Mouse (Mus musculus) hindbrain, embryonic 12.5 days (tissue): ENCODE data around the gene 0610010F05Rik. TPM values are rescaled to one million over a fixed set of nuclear protein-coding genes. Genes with fewer than 3 reads are reported as not detected.
"Not testable (repeated sequence)": the region's sequence is repeated elsewhere in the genome, so short reads cannot be mapped to it uniquely, and the experiment has no call there.

Experiments used
- ATAC-seq: fragments of 200-750 bp; cut with Nextera tagmentation; 2 replicates; pipeline ENCODE4 v1.8.0; 2017; ENCODE audit warnings: moderate TSS enrichment; ENCODE audit not compliant: low FRiP score
- H3K27ac ChIP-seq: fragments of 300-500 bp; sonication (generic); 2 replicates; pipeline ENCODE4 v1.5.1; 2016; ENCODE audit warnings: mild to moderate bottlenecking
- H3K27me3 ChIP-seq: fragments of 300-500 bp; sonication (generic); 2 replicates; pipeline ENCODE4 v1.6.1; 2016; ENCODE audit warnings: mild to moderate bottlenecking
- H3K36me3 ChIP-seq: fragments of 300-500 bp; sonication (generic); 2 replicates; pipeline ENCODE4 v1.6.1; 2016; ENCODE audit warnings: mild to moderate bottlenecking
- H3K4me1 ChIP-seq: fragments of 300-500 bp; sonication (generic); 2 replicates; pipeline ENCODE4 v1.6.1; 2016
- H3K4me2 ChIP-seq: fragments of 300-500 bp; sonication (generic); replicated peaks from 2 replicates; pipeline ENCODE4 v1.6.1; 2016; ENCODE audit warnings: mild to moderate bottlenecking
- H3K4me3 ChIP-seq: fragments of 300-500 bp; sonication (generic); 2 replicates; pipeline ENCODE4 v1.5.1; 2016; ENCODE audit warnings: mild to moderate bottlenecking
- H3K9ac ChIP-seq: fragments of 300-500 bp; sonication (generic); 2 replicates; pipeline ENCODE4 v1.6.1; 2016; ENCODE audit warnings: mild to moderate bottlenecking, moderate library complexity
- H3K9me3 ChIP-seq: fragments of 300-500 bp; sonication (generic); replicated peaks from 2 replicates; pipeline ENCODE4 v1.6.1; 2016; ENCODE audit warnings: mild to moderate bottlenecking
- WGBS: fragments of 180-500 bp; shearing (Covaris S2); methylation state at CpG from one replicate; pipeline ENCODE4 v1.1.7; 2016; 5-methylcytosine and 5-hydroxymethylcytosine counted together
- polyA plus RNA-seq: library from polyadenylated mRNA; unstranded; fragments of >200 nt; fragmentation: Nextera tagmentation; extraction: Ambion mirVana; gene quantifications from 2 replicates; pipeline ENCODE4 v1.2.1, GENCODE M21; 2016

Gene 0610010F05Rik
- polyA plus RNA-seq, 1 experiment from 2014 or later = 90.0 TPM

DNA sequence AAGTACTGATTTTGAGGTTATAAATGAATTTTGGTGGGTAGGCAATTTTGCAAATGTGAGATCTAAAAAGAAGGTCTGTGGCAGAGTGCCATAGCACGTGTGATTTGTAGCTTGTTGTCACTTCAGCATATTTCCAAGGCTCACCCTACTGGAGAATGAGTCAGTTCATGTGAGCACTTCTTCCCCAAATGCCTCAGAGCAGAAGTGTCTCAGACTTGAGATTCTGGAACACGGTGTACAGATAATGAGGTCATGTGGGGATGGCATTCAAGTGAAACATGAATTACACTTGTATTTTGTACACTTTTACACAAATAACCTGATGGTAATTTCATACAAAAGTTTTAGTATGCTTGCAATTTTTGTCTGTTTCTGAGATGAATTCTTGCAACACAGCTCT lies 24.4 kb upstream of the 0610010F05Rik start:
- no peaks in the 10 kb centered on the region for H3K36me3 ChIP-seq
- H3K4me2 ChIP-seq = no peak overlapping the region
- H3K27me3 ChIP-seq = no peaks in the 10 kb centered on the region
- 94% methylated on average over 2 of the region's 2 CpGs for WGBS
- no peak overlapping the region for H3K27ac ChIP-seq
- H3K9ac ChIP-seq = no peak overlapping the region
- no peak overlapping the region for H3K4me3 ChIP-seq
- ATAC-seq = no peak
- no peaks in the 10 kb centered on the region for H3K9me3 ChIP-seq
- H3K4me1 ChIP-seq = peaks cover 2% of the 10 kb centered on the region

- Histone ChIP-seq H3K27me3 (no peaks in the 10 kb centered on the region), H3K27ac (no peak overlapping the region), H3K9ac (no peak overlapping the region), H3K9me3 (no peaks in the 10 kb centered on the region), H3K4me2 (no peak overlapping the region), H3K36me3 (peaks cover 17% of the 10 kb centered on the region), H3K4me1 (no peaks in the 10 kb centered on the region), H3K4me3 (no peak overlapping the region)
- ATAC-seq = no peak
- WGBS = 64% methylated on average over 3 of the region's 3 CpGs
Measured at GRCm38 (mm10) chr11:23653666-23654065, 20.2 kb upstream of the 0610010F05Rik start.

- Histone ChIP-seq H3K4me1 (no peaks in the 10 kb centered on the region), H3K4me3 (no peak overlapping the region), H3K9ac (no peak overlapping the region), H3K27me3 (no peaks in the 10 kb centered on the region), H3K27ac (no peak overlapping the region), H3K36me3 (peaks cover 38% of the 10 kb centered on the region), H3K9me3 (no peaks in the 10 kb centered on the region), H3K4me2 (no peak overlapping the region)
- WGBS = 91% methylated on average over 3 of the region's 3 CpGs
- ATAC-seq = no peak
Measured at GRCm38 (mm10) chr11:23647835-23648234, 14.4 kb upstream of the 0610010F05Rik start.

DNA sequence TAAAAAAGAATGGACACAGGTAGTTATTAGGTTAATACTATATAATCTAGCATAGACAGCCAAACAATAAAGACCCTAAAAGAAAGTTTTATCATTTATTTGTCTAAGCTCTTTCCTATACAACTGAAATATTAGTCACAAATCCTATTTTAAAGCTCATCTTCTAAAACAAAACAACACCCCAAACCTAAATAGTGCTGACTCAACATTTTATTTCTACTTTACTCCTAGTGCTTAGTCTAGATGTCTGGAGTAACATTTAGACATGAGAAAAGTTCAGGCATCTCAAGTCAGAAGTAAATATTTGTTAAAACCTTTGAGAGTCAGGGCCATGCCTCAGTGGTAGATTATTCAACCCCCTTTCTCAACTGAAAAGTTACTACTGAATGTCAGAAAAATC lies 14.0 kb upstream of the 0610010F05Rik start:
- no peak overlapping the region for H3K4me3 ChIP-seq

DNA sequence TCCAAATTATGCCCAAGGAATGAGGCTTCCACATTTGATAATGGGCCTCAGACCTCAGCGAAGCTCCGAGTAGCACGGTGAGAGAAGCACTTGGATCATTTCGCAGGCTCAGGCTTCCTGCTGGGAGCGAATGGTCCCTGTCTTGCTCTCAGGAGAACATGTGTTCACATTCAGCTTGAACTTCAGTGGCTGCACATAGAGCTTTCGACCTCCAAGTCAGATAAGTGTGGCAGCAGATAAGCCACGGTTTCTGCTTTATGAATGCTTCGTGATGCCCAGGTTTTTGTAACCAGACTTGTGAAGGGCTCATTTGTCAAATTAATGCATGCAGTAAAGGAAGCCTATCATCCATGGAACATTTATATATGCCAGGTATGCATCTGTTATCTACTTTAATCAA lies 1.1 kb upstream of the 0610010F05Rik start:
- H3K4me1 ChIP-seq = peaks cover 6% of the 10 kb centered on the region
- WGBS = 67% methylated on average over 8 of the region's 8 CpGs
- H3K9ac ChIP-seq = no peak overlapping the region
- H3K27ac ChIP-seq = no peak overlapping the region
- no peaks in the 10 kb centered on the region for H3K36me3 ChIP-seq
- no peak for ATAC-seq
- no peak overlapping the region for H3K4me2 ChIP-seq
- no peak overlapping the region for H3K4me3 ChIP-seq
- no peaks in the 10 kb centered on the region for H3K27me3 ChIP-seq
- no peaks in the 10 kb centered on the region for H3K9me3 ChIP-seq

More for the DNA sequence above, 14.0 kb upstream of the 0610010F05Rik start:
- Histone ChIP-seq H3K4me1 (no peaks in the 10 kb centered on the region), H3K27me3 (no peaks in the 10 kb centered on the region), H3K9ac (no peak overlapping the region), H3K9me3 (no peaks in the 10 kb centered on the region), H3K36me3 (peaks cover 38% of the 10 kb centered on the region), H3K27ac (no peak overlapping the region), H3K4me2 (no peak overlapping the region)
- ATAC-seq = no peak

DNA sequence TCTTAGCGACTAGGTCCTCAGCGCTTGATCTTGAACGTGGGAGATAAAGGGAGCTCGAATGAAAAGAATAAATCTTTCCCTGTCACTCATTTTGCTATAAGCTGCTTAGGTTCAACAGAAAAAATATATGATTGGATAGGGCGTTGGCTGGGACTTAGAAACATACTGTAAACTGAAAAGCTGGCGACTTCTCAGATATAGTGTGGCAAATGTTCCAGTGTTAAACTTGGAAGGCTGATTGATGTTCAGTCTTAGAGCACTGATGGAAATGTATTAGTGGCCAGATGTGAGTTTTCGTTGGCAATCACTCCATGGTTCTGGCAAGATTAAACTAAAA lies 408 bp upstream of the 0610010F05Rik start:
- H3K36me3 ChIP-seq = no peaks in the 10 kb centered on the region
- no peaks in the 10 kb centered on the region for H3K27me3 ChIP-seq
- peaks cover 6% of the 10 kb centered on the region for H3K4me1 ChIP-seq
- peak overlapping the region; percentile 94; the same call in 1 of the 2 replicates for H3K9ac ChIP-seq
- peak overlapping the region; percentile 87 for H3K4me3 ChIP-seq
- no peaks in the 10 kb centered on the region for H3K9me3 ChIP-seq
- H3K4me2 ChIP-seq = peak overlapping the region; percentile 55
- 15% methylated on average over 7 of the region's 7 CpGs for WGBS
- H3K27ac ChIP-seq = peak overlapping the region; percentile 95
- no peak; the same call in 1 of the 2 replicates for ATAC-seq

- ATAC-seq = no peak
- Histone ChIP-seq H3K4me3 (no peak overlapping the region), H3K4me2 (no peak overlapping the region), H3K4me1 (peaks cover 6% of the 10 kb centered on the region), H3K27me3 (no peaks in the 10 kb centered on the region), H3K9ac (no peak overlapping the region), H3K36me3 (peaks cover 8% of the 10 kb centered on the region), H3K9me3 (no peaks in the 10 kb centered on the region), H3K27ac (no peak overlapping the region)
Measured at GRCm38 (mm10) chr11:23630664-23631063, 2.8 kb downstream of the 0610010F05Rik start.

- peaks cover 36% of the 10 kb centered on the region for H3K36me3 ChIP-seq
- no peaks in the 10 kb centered on the region for H3K9me3 ChIP-seq
- no peaks in the 10 kb centered on the region for H3K4me1 ChIP-seq
- no peaks in the 10 kb centered on the region for H3K27me3 ChIP-seq
- H3K9ac ChIP-seq = no peak overlapping the region
- H3K4me3 ChIP-seq = no peak overlapping the region
- H3K27ac ChIP-seq = no peak overlapping the region
- H3K4me2 ChIP-seq = no peak overlapping the region
- 89% methylated on average over 5 of the region's 5 CpGs for WGBS
- ATAC-seq = no peak
Measured at GRCm38 (mm10) chr11:23618995-23619394, 14.4 kb downstream of the 0610010F05Rik start.

DNA sequence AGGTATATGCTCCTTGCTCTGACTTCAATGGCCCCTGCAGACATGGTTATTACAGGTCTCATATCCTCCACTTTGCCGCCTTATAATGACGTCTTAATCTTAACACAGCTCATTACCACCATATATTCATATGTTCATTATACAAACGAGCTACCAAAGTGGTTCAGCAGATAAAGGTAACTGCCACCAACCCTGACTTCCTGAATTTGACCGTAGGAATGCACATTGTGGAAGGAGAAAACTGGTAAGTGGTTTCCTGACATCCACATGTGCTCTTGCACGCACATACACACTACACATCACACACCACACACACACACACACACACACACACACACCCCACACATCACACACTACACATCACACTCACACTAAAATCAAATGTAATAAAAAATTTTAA lies 18.9 kb downstream of the 0610010F05Rik start:
- Histone ChIP-seq H3K4me1 (no peaks in the 10 kb centered on the region), H3K4me2 (no peak overlapping the region), H3K4me3 (no peak overlapping the region), H3K27ac (no peak overlapping the region), H3K27me3 (no peaks in the 10 kb centered on the region), H3K9me3 (no peaks in the 10 kb centered on the region), H3K36me3 (peaks cover 29% of the 10 kb centered on the region), H3K9ac (no peak overlapping the region)
- 90% methylated on average over 5 of the region's 5 CpGs for WGBS
- no peak for ATAC-seq

GRCm38 (mm10) chr11:23607291-23607690 lies 26.1 kb downstream of the 0610010F05Rik start:
- not testable (repeated sequence) for H3K4me2 ChIP-seq, ATAC-seq, H3K27me3 ChIP-seq, H3K9me3 ChIP-seq, H3K4me1 ChIP-seq, H3K4me3 ChIP-seq, H3K27ac ChIP-seq, H3K9ac ChIP-seq
- H3K36me3 ChIP-seq = peaks cover 60% of the 10 kb centered on the region
- WGBS = 80% methylated on average over 6 of the region's 6 CpGs

GRCm38 (mm10) chr11:23570130-23570529 lies 63.3 kb downstream of the 0610010F05Rik start:
- Histone ChIP-seq H3K27ac (no peak overlapping the region), H3K4me2 (no peak overlapping the region), H3K27me3 (no peaks in the 10 kb centered on the region), H3K4me3 (no peak overlapping the region), H3K9me3 (no peaks in the 10 kb centered on the region), H3K36me3 (peaks cover 37% of the 10 kb centered on the region), H3K9ac (no peak overlapping the region), H3K4me1 (no peaks in the 10 kb centered on the region)
- ATAC-seq = no peak
- WGBS = 93% methylated on average over 7 of the region's 7 CpGs

DNA sequence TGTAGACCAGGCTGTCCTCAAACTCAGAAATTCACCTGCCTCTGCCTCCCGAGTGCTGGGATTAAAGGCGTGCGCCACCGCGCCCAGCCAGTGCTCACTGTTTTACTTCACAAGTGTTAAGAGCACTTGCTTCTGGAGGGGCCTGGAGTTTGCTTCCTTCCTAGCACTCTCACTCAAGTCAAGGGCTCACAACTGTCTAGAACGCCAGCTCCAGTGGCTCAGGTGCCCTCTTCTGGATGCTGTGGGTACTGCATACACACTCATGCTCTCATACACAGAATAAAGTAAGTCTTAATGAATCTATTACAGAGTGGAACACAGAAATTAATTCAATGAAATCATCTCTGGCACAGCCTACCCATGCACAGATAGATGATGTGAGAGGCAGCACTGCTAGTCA lies 67.7 kb downstream of the 0610010F05Rik start:
- H3K27me3 ChIP-seq = no peaks in the 10 kb centered on the region
- 51% methylated on average over 6 of the region's 6 CpGs for WGBS
- no peak overlapping the region for H3K4me2 ChIP-seq
- H3K4me3 ChIP-seq = no peak overlapping the region
- no peaks in the 10 kb centered on the region for H3K4me1 ChIP-seq
- no peaks in the 10 kb centered on the region for H3K9me3 ChIP-seq
- peaks cover 20% of the 10 kb centered on the region for H3K36me3 ChIP-seq
- H3K9ac ChIP-seq = no peak overlapping the region
- ATAC-seq = peak; percentile 71
- no peak overlapping the region for H3K27ac ChIP-seq

GRCm38 (mm10) chr11:23557039-23557630 lies 76.3 kb downstream of the 0610010F05Rik start:
- H3K27ac ChIP-seq = no peak overlapping the region
- no peaks in the 10 kb centered on the region for H3K27me3 ChIP-seq
- H3K36me3 ChIP-seq = no peaks in the 10 kb centered on the region
- no peak overlapping the region for H3K4me3 ChIP-seq
- 75% methylated on average over 6 of the region's 6 CpGs for WGBS
- no peaks in the 10 kb centered on the region for H3K4me1 ChIP-seq
- H3K9ac ChIP-seq = no peak overlapping the region
- H3K9me3 ChIP-seq = no peaks in the 10 kb centered on the region
- H3K4me2 ChIP-seq = no peak overlapping the region
- ATAC-seq = no peak
